Mouse (Mus musculus) kidney, embryonic 15.5 days (tissue): ENCODE results near the gene Crip2. TPM values are rescaled to one million over a fixed set of nuclear protein-coding genes. Genes with fewer than 3 reads are reported as not detected.

Experiments
- ATAC-seq: fragments of 200-750 bp; cut with Nextera tagmentation; replicated peaks from 2 replicates; pipeline ENCODE4 v1.8.0; 2017; ENCODE audit warnings: moderate TSS enrichment; ENCODE audit not compliant: low FRiP score
- H3K27ac ChIP-seq: fragments of 300-500 bp; sonication (generic); 2 replicates; pipeline ENCODE4 v1.5.1; 2015; ENCODE audit warnings: mild to moderate bottlenecking, inconsistent platforms
- H3K27me3 ChIP-seq: fragments of 300-500 bp; sonication (generic); 2 replicates; pipeline ENCODE4 v1.6.1; 2015; ENCODE audit warnings: inconsistent platforms
- H3K36me3 ChIP-seq: fragments of 300-500 bp; sonication (generic); 2 replicates; pipeline ENCODE4 v1.6.1; 2015; ENCODE audit warnings: inconsistent platforms
- H3K4me1 ChIP-seq: fragments of 300-500 bp; sonication (generic); 2 replicates; pipeline ENCODE4 v1.6.1; 2015; ENCODE audit warnings: inconsistent platforms
- H3K4me2 ChIP-seq: fragments of 300-500 bp; sonication (generic); 2 replicates; pipeline ENCODE4 v1.6.1; 2015; ENCODE audit warnings: moderate library complexity, mild to moderate bottlenecking, inconsistent platforms
- H3K4me3 ChIP-seq: fragments of 300-500 bp; sonication (generic); replicated peaks from 2 replicates; pipeline ENCODE4 v1.5.1; 2015; ENCODE audit warnings: mild to moderate bottlenecking, inconsistent platforms
- H3K9ac ChIP-seq: fragments of 300-500 bp; sonication (generic); 2 replicates; pipeline ENCODE4 v1.6.1; 2015; ENCODE audit warnings: mild to moderate bottlenecking, inconsistent platforms
- H3K9me3 ChIP-seq: fragments of 300-500 bp; sonication (generic); replicated peaks from 2 replicates; pipeline ENCODE4 v1.6.1; 2016; ENCODE audit warnings: inconsistent platforms
- WGBS: fragments of 180-500 bp; shearing (Covaris S2); methylation state at CpG from one replicate; pipeline ENCODE4 v1.1.7; 2015; ENCODE audit warnings: mixed read lengths; 5-methylcytosine and 5-hydroxymethylcytosine counted together
- polyA plus RNA-seq: library from polyadenylated mRNA; unstranded; fragments of >200 nt; fragmentation: Nextera tagmentation; extraction: Ambion mirVana; gene quantifications from 2 replicates; pipeline ENCODE4 v1.2.1, GENCODE M21; 2015

Gene Crip2
- polyA plus RNA-seq, 1 experiment from 2014 or later: 210 TPM

DNA sequence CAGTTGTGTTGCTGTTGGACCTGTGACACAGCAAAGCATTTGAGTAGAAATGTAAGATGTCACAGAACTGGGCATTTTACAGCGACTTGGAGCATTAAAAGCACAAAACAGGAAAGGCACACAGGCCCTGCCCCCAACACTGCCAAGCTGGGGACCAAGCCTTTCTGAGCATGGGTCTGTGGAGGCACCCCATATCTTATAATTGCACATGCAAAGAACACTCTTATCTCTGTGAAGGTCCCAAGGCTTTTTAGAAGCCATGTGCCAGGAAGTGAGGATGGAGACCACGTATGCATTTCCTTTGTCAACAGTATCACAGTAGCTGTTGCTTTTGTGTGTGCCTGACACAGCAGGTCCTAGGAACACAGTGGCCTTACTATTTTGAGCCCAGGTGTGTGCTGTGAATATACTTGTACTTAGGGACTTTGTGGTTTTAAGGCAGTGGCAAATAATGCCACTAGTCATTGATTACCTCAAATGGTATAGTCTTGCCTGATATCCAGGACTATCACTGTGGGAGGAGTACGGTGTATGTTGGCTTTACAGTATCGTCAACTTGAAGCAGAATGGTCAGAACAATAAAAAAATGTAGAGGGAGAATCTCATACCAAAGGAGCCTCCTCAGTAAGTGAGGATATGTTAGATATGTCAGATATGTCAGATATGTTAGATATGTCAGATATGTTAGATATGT lies 32.5 kb upstream of the Crip2 start:
- Histone ChIP-seq H3K4me3 (no peak overlapping the region), H3K9me3 (no peaks in the 10 kb centered on the region), H3K9ac (no peak overlapping the region), H3K36me3 (peaks cover 33% of the 10 kb centered on the region), H3K27ac (no peak overlapping the region), H3K4me1 (peaks cover 18% of the 10 kb centered on the region; the same call in 1 of the 2 replicates), H3K4me2 (no peak overlapping the region), H3K27me3 (no peaks in the 10 kb centered on the region)
- WGBS: 83% methylated on average over 4 of the region's 4 CpGs
- no peak for ATAC-seq

DNA sequence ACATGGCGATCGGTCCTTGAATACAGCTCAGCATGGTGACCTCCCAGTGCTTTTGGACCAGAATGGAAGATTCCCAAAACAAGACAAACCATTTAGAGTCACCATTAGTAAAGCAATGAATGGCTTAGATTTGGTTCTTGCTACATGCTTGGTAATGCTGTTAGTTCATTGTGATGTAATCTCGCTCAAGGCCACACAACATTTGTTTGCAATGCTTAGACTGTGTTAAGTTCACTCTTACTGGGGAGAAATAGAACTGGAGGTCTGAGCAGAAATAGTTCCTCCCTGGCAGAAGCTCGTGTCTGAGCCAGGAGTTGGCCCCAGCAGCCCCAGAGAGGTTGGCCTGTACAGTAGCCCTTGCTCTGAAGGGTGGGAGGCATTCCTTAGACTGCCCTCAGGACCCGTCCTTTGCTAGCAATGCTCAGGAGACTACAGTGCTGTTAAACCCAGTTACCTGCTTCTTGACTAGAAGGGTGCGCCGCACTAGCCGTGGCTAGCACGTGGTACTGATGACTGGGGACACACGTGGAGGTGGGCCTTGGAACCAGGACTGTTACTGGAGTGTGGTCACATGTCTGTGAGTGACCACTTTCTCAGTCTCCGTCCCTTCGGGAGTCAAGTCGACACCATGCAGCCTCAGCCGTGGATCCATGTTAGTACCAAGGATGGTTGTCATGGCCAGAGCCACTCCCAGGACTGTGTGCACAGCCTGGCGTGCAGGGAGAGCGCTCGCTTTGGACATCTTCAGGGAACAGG lies 31.3 kb upstream of the Crip2 start:
- no peak overlapping the region for H3K9ac ChIP-seq
- no peaks in the 10 kb centered on the region for H3K9me3 ChIP-seq
- H3K27me3 ChIP-seq: no peaks in the 10 kb centered on the region
- H3K4me2 ChIP-seq: no peak overlapping the region
- peaks cover 39% of the 10 kb centered on the region for H3K36me3 ChIP-seq
- no peak overlapping the region for H3K4me3 ChIP-seq
- no peak for ATAC-seq
- peaks cover 10% of the 10 kb centered on the region; the same call in 1 of the 2 replicates for H3K4me1 ChIP-seq
- H3K27ac ChIP-seq: no peak overlapping the region
- WGBS: 81% methylated on average over 17 of the region's 17 CpGs

DNA sequence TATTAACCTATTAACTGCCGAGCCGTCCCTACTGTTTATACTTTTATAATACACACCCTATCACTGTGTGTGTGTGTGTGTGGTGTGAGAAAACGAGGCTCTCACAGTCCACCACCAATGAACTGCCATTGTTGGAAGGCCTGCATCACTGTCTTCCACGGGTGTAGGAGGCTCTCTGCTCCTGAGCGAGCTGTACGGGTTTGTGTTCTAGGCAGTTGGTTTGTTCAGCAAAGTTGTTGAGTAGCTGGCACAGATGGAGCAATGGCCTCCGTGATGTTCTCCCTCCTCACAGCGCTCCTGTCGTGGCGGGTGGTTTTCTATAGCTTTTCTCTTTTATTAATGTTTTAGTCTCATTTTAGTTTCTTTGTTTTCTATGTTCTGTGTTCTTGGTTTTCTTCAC lies 30.2 kb upstream of the Crip2 start:
- Histone ChIP-seq H3K9me3 (no peaks in the 10 kb centered on the region), H3K4me2 (no peak overlapping the region), H3K27me3 (no peaks in the 10 kb centered on the region), H3K27ac (no peak overlapping the region), H3K9ac (no peak overlapping the region), H3K4me3 (no peak overlapping the region), H3K36me3 (peaks cover 44% of the 10 kb centered on the region), H3K4me1 (peaks cover 10% of the 10 kb centered on the region; the same call in 1 of the 2 replicates)
- no peak for ATAC-seq
- 82% methylated on average over 10 of the region's 10 CpGs for WGBS

DNA sequence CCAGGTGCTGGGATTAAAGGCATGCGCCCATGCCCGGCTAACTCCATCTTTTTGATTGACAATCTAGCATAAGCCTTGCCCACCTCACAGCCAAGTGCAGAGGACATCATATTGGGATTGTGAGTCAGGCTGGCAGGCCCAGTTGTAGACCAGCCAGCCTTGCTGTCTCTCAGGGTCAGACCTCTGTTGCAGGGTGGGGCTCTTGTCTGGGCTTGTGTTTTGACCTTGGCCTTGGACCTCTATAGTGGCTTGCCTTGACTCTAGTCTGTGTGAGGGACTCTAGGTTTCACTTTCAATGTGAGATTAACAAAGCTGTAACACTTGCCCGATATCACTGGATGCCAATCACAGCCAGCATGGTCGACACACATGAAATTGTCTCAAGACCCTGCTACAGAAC lies 25.9 kb upstream of the Crip2 start:
- Histone ChIP-seq H3K4me3 (no peak overlapping the region), H3K9ac (no peak overlapping the region), H3K27me3 (no peaks in the 10 kb centered on the region), H3K36me3 (peaks cover 70% of the 10 kb centered on the region), H3K27ac (no peak overlapping the region), H3K4me1 (no peaks in the 10 kb centered on the region), H3K9me3 (no peaks in the 10 kb centered on the region), H3K4me2 (no peak overlapping the region)
- ATAC-seq: no peak
- WGBS: 88% methylated on average over 4 of the region's 4 CpGs

DNA sequence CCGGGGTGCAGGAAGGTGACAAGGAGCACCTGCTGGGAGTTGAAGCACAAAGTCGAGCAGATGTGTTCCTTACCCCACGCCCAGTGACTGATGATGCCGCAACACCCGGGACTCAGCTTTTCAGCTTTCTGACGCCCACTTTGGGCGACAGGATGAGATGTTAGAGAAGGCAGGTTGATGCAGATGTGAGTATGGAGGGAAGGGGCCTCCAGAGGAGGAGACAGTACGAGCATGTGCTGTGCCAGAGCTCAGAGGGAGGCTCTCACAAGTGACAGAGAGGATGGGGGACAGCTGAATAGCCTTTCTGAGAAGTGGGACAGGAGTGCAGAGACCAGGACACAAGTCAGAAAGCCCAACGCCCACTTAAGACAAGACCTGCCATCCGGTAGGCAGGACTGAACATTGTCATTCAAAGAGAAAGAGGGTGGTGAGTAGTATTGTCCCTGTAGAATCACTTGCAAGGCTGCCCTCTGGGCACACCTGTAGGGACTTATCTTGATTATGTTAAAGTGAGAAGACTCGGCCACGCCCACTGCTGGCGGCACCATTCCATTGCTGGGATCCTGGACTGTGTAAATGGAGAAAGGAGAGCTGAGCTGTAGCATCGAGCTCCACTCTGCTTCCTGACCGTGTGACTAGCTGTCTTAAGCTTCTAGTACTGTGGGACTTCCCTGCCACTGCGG lies 25.0 kb upstream of the Crip2 start:
- no peak for ATAC-seq
- Histone ChIP-seq H3K4me2 (no peak overlapping the region), H3K36me3 (peaks cover 75% of the 10 kb centered on the region), H3K9ac (no peak overlapping the region), H3K27ac (no peak overlapping the region), H3K4me1 (no peaks in the 10 kb centered on the region), H3K27me3 (no peaks in the 10 kb centered on the region), H3K4me3 (no peak overlapping the region), H3K9me3 (no peaks in the 10 kb centered on the region)
- 84% methylated on average over 16 of the region's 16 CpGs for WGBS

DNA sequence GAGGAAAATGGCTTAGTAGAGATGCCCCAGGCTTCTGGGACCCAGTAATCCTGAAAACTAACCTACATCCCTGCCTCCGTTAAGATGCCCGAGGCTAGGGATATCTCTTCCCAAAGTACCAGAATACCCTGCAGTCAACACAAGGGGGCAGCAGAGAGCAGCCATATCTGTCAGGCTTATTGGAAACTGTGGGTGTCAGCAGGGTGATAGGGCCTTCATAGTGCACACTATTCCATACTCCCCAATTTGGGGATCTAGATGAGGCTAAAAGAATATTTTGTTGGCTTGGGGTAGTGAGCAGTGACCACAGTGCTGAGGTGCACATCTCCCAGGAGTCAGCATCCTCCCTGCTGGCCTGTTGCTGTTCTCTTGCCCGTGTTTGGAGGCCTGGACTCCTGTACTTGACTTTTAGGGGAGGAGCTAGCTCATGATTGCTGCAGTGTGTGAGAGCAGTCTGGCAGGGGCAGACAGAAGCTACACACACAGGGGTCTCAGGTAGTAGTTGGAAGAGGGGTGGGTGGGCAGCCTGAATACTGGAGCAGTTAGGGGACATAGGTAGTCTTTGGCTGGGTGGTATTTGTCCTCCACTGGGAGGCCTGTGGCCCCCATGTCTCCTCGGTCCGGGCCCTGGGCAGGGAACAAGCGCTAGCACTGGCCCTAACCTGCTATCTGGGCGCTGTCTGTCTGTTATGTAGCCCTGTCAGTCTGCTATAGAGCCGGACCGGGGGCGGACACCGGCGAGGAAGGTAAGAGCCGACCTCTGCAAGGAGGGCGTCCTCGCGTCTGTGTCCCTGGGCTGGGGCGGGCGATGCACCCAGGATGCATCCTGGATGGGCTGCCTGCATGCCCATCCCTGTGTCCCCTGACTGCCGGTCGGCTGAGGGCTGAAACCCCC lies 20.3 kb upstream of the Crip2 start:
- no peak overlapping the region for H3K4me3 ChIP-seq
- H3K9me3 ChIP-seq: no peaks in the 10 kb centered on the region
- H3K4me1 ChIP-seq: no peaks in the 10 kb centered on the region
- ATAC-seq: peak; percentile 40
- no peak overlapping the region for H3K9ac ChIP-seq
- no peak overlapping the region for H3K4me2 ChIP-seq
- peaks cover 94% of the 10 kb centered on the region for H3K36me3 ChIP-seq
- H3K27me3 ChIP-seq: no peaks in the 10 kb centered on the region
- no peak overlapping the region for H3K27ac ChIP-seq
- WGBS: 86% methylated on average over 20 of the region's 20 CpGs

DNA sequence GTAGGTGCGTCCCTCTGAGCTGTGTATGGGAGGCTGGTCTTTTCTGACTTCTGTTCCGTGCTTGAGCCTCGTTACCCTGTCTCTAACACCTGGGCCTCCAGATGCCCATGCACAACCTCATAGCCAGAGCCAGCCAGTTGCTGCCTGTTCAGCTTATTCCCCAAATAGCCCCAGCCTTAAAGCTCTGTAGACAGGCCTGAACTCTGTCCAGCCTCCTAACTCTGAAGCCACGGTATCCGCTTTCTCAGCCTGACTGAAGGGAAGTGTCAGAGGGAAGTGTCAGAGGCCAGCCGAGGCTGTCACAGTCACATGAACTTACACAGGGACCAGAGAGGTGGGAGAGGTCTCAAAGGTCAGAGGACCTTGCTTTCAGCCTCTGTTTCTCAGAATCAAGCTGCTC lies 15.3 kb upstream of the Crip2 start:
- ATAC-seq: no peak
- H3K27ac ChIP-seq: no peak overlapping the region
- no peaks in the 10 kb centered on the region for H3K27me3 ChIP-seq
- no peak overlapping the region for H3K4me2 ChIP-seq
- peaks cover 100% of the 10 kb centered on the region for H3K36me3 ChIP-seq
- H3K9me3 ChIP-seq: no peaks in the 10 kb centered on the region
- WGBS: 83% methylated on average over 6 of the region's 6 CpGs
- no peaks in the 10 kb centered on the region for H3K4me1 ChIP-seq
- no peak overlapping the region for H3K9ac ChIP-seq
- no peak overlapping the region for H3K4me3 ChIP-seq

DNA sequence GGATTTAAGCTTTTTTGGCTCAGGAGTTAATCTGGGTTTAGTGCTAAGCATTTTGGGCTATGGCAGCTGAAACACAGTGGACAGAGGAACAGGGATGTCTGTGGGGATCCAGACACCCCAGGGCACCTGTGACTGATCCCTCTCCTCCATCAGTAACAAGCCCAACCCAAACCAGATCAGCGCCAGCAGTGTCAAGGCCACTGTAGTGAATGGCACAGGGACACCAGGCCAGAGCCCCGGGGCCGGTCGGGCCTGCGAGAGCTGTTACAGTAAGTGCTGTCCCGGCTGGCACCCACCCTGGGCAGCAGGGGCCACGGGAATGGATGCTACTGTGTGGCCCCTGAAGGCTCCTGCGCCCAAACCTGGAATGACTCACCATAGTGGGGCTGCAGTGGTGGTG lies 9.3 kb upstream of the Crip2 start:
- Histone ChIP-seq H3K36me3 (peaks cover 100% of the 10 kb centered on the region), H3K27ac (no peak overlapping the region), H3K4me2 (no peak overlapping the region), H3K4me3 (no peak overlapping the region), H3K9me3 (no peaks in the 10 kb centered on the region), H3K27me3 (no peaks in the 10 kb centered on the region), H3K4me1 (no peaks in the 10 kb centered on the region), H3K9ac (no peak overlapping the region)
- 99% methylated on average over 8 of the region's 8 CpGs for WGBS
- no peak for ATAC-seq

DNA sequence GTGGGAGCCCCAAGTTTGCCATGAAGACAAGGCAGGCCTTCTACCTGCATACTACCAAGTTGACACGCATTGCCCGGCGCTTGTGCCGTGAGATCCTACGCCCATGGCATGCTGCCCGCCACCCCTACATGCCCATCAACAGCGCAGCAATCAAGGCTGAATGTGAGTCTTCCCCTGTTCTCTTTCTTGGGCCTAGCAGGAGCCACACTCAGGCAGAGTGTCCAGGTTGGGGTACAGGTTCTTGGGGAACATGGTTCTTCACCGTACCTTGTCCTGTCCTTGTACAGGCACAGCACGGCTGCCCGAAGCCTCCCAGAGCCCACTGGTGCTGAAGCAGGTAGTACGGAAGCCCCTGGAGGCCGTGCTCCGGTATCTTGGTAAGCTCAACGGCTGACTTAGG lies 8.4 kb upstream of the Crip2 start:
- Histone ChIP-seq H3K9me3 (no peaks in the 10 kb centered on the region), H3K36me3 (peaks cover 100% of the 10 kb centered on the region), H3K4me3 (no peak overlapping the region), H3K27me3 (no peaks in the 10 kb centered on the region), H3K4me1 (no peaks in the 10 kb centered on the region), H3K4me2 (no peak overlapping the region), H3K9ac (no peak overlapping the region), H3K27ac (no peak overlapping the region)
- no peak for ATAC-seq
- WGBS: 95% methylated on average over 14 of the region's 14 CpGs

DNA sequence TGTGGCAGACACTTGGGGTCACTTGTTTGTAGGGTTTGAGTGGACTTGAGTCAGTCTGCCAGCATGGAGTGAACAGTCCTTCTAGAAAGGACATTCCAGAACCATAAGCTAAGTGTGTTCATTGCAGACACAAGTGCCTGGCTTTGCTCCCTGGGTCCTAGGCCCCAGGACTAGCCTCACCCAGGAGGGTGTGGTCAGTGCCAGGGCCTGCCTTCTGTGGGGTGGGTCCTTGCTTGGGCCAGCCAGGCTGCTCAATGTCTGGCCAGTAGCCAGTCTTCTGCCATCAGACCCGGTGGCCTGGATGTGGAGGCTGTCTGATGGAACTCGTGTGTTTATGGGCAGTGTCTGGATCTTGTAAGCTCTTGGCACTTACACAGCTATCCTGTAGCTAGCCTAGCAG lies 7.5 kb upstream of the Crip2 start:
- 52% methylated on average over 2 of the region's 2 CpGs for WGBS
- no peak overlapping the region for H3K27ac ChIP-seq
- H3K4me3 ChIP-seq: no peak overlapping the region
- ATAC-seq: no peak
- no peak overlapping the region for H3K9ac ChIP-seq
- H3K4me2 ChIP-seq: no peak overlapping the region
- H3K36me3 ChIP-seq: peaks cover 100% of the 10 kb centered on the region
- no peaks in the 10 kb centered on the region for H3K4me1 ChIP-seq
- H3K9me3 ChIP-seq: no peaks in the 10 kb centered on the region
- no peaks in the 10 kb centered on the region for H3K27me3 ChIP-seq

DNA sequence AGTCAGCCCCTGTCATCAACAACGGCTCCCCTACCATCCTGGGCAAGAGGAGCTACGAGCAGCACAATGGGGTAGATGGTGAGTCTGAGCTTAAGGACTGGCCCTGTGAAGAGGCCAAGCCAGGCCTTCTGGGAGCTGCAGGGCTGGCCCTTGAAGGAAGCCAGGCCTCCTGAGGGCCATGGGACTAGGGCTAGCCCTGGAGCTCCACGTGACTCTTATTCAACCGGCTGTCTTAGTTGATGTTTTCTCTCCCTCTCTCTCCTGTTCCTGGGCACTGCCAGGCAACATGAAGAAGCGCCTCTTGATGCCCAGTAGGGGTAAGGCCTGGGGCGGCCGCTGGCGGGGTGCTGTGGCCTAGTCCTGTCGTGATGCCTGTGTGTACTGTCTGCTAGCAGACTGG lies 6.8 kb upstream of the Crip2 start:
- H3K4me1 ChIP-seq: 0 out of 2 replicates have a peak, but pooled peaks cover 2% of the 10 kb centered on the region
- no peak overlapping the region for H3K9ac ChIP-seq
- ATAC-seq: no peak
- H3K4me3 ChIP-seq: no peak overlapping the region
- H3K27ac ChIP-seq: no peak overlapping the region
- 91% methylated on average over 9 of the region's 9 CpGs for WGBS
- no peaks in the 10 kb centered on the region for H3K27me3 ChIP-seq
- peaks cover 100% of the 10 kb centered on the region for H3K36me3 ChIP-seq
- H3K9me3 ChIP-seq: no peaks in the 10 kb centered on the region
- no peak overlapping the region for H3K4me2 ChIP-seq
